In the genomic region with DNA sequence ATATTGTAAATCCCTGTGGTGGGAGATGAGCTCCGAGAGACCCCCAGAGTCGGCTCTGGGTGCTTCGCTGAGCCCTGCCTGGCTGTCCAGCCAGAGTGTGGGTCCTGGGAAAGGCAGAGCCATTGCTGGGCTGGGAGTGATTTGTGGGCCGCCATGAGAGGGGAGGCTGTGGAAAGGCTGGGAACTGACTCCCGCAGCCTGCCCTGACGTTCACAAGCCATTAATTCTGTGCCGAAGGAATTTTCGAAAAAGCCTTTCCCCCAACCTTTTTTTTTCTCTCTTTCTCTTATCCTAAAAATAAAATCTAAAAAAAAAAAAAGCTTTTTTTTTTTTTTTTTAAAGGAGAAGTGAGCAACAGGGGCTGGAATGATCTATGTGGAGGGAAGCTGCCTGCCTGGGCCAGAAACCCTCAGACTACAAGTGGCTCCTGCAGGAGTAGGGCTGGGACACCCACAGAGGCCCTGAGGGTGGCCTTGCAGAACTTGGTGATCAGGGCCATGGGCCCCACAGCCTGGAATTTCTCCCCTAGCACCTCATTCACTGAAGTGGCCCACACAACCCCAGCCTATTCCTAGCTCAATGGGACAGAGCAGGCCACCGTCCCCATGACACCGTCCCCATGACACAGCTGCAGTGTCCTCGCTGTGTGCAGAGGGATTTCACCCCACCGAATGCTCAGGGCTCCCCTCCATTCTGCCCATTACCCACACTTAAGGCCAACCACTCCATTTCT, we compare ENCODE assay signal across 11 mouse cellular contexts. TPM values are rescaled to one million over a fixed set of nuclear protein-coding genes. Genes with fewer than 3 reads are reported as not detected.
DNase-seq lines count a peak whose midpoint lies in the region; ATAC-seq and TF ChIP-seq lines count a peak whose summit lies in the region.
"Had no signal": no experiment of that assay in that cellular context is flagged by ENCODE, and none has a peak within 500 bp of the region (broad histone marks: within the 10 kb centered on the region; RNA-seq: fewer than 3 reads in every experiment).

No protein-coding gene starts in this region.

- H3K27me3 ChIP-seq in kidney, adult 2 months (replicated peaks; ENCODE audit: control insufficient read depth, insufficient read depth, low read length): no peaks in the 10 kb centered on the region
- no peaks in the 10 kb centered on the region for H3K27me3 ChIP-seq in embryonic facial prominence, embryonic 13.5 days
- H3K27me3 ChIP-seq in heart, postnatal 0 days (ENCODE audit: control insufficient read depth, insufficient read depth, low read length): no peaks in the 10 kb centered on the region; the same call in 1 of the 2 replicates

- H3K4me2 ChIP-seq in embryonic facial prominence, embryonic 13.5 days: peak overlapping the region; percentile 22; the same call in 1 of the 2 replicates
- H3K4me2 ChIP-seq in heart, postnatal 0 days (ENCODE audit: low read depth, low read length): peak overlapping the region; percentile 30
- H3K4me2 ChIP-seq: liver, embryonic 15.5 days had no signal

- ATAC-seq in embryonic facial prominence, embryonic 13.5 days (ENCODE audit: insufficient number of reproducible peaks, insufficient read depth, low FRiP score, low TSS enrichment, low read depth): no peak
- ATAC-seq in heart, postnatal 0 days (ENCODE audit: insufficient read depth, low read depth): no peak

- DNase-seq in kidney, adult 2 months: peak; percentile 51
- no peak for DNase-seq in kidney, adult 9 months
- DNase-seq in heart, postnatal 0 days (ENCODE audit: low spot score): no peak
- peak; percentile 64 for DNase-seq in lung, postnatal 36 days
- DNase-seq in right cerebral cortex, postnatal 14 days: no peak
- no peak for DNase-seq in retina, postnatal 1 day

- TF ChIP-seq EP300 in heart, postnatal 0 days (IDR thresholded peaks at IDR 0.05; ENCODE audit: low read depth): no peak

- no peaks in the 10 kb centered on the region for H3K36me3 ChIP-seq in kidney, adult 2 months (ENCODE audit: control insufficient read depth, insufficient read depth, low read length)
- no peaks in the 10 kb centered on the region for H3K36me3 ChIP-seq in embryonic facial prominence, embryonic 13.5 days
- peaks cover 15% of the 10 kb centered on the region for H3K36me3 ChIP-seq in heart, postnatal 0 days (replicated peaks; ENCODE audit: control insufficient read depth, insufficient read depth, low read length)
- H3K36me3 ChIP-seq: liver, embryonic 15.5 days had no signal

- no peaks in the 10 kb centered on the region for H3K9me3 ChIP-seq in embryonic facial prominence, embryonic 13.5 days
- no peaks in the 10 kb centered on the region for H3K9me3 ChIP-seq in heart, postnatal 0 days (replicated peaks; ENCODE audit: control insufficient read depth, low read length)
- H3K9me3 ChIP-seq: liver, embryonic 15.5 days had no signal

- WGBS in kidney, adult 2 months: 40% methylated on average over 12 of the region's 12 CpGs
- 50% methylated on average over 12 of the region's 12 CpGs for WGBS in embryonic facial prominence, embryonic 13.5 days
- 64% methylated on average over 12 of the region's 12 CpGs for WGBS in heart, postnatal 0 days

- H3K4me3 ChIP-seq in kidney, adult 2 months (ENCODE audit: insufficient read depth, low read depth, low read length): no peak overlapping the region
- H3K4me3 ChIP-seq in embryonic facial prominence, embryonic 13.5 days: no peak overlapping the region
- H3K4me3 ChIP-seq in heart, postnatal 0 days (ENCODE audit: low read depth, low read length): no peak overlapping the region
- H3K4me3 ChIP-seq: liver, embryonic 15.5 days had no signal

- H3K9ac ChIP-seq in embryonic facial prominence, embryonic 13.5 days: no peak overlapping the region
- H3K9ac ChIP-seq in heart, postnatal 0 days (replicated peaks; ENCODE audit: low read depth, low read length): no peak overlapping the region
- H3K9ac ChIP-seq: liver, embryonic 15.5 days had no signal

- TF ChIP-seq CTCF in kidney, adult 2 months (conservative IDR thresholded peaks at IDR 0.05; ENCODE audit: insufficient read depth, insufficient read length, low read depth, low read length): no peak
- TF ChIP-seq CTCF in heart, postnatal 0 days (IDR thresholded peaks at IDR 0.05; ENCODE audit: low read depth): no peak

- peaks cover 4% of the 10 kb centered on the region; the same call in 1 of the 2 replicates for H3K4me1 ChIP-seq in kidney, adult 2 months (ENCODE audit: control insufficient read depth, insufficient read depth, low read length)
- peaks cover 54% of the 10 kb centered on the region for H3K4me1 ChIP-seq in embryonic facial prominence, embryonic 13.5 days
- peaks cover 14% of the 10 kb centered on the region for H3K4me1 ChIP-seq in heart, postnatal 0 days (ENCODE audit: control insufficient read depth, insufficient read depth)

- peak overlapping the region; percentile 72 for H3K27ac ChIP-seq in kidney, adult 2 months (ENCODE audit: insufficient read depth, low read depth, low read length)
- H3K27ac ChIP-seq in embryonic facial prominence, embryonic 13.5 days: peak overlapping the region; percentile 81
- no peak overlapping the region for H3K27ac ChIP-seq in heart, postnatal 0 days (ENCODE audit: low read depth)
- H3K27ac ChIP-seq: liver, embryonic 15.5 days had no signal

- TF ChIP-seq POLR2A in kidney, adult 2 months (IDR thresholded peaks at IDR 0.05; ENCODE audit: low read depth, low read length): no peak

RNA-seq across cellular contexts. Expression of a gene that starts 11.3 kb away (rescaled TPM):
- polyA plus RNA-seq in kidney, adult 2 months (2012; rRNA removed): 54.2 and 60.2 TPM in 2 replicates
- polyA plus RNA-seq in embryonic facial prominence, embryonic 13.5 days (2015; fragmentation: Nextera tagmentation; extraction: Ambion mirVana): 25.2 and 40.3 TPM in 2 replicates
- total RNA-seq in heart, postnatal 0 days (2014; rRNA removed; ENCODE audit: low replicate concordance): 82.4 and 166 TPM in 2 replicates
- polyA plus RNA-seq in heart, postnatal 0 days (2015; fragmentation: Nextera tagmentation; extraction: Ambion mirVana): 28.1 and 37.7 TPM in 2 replicates

RNA-seq across cellular contexts. Expression of a gene that starts 38.7 kb away (rescaled TPM):
- not detected in 2 replicates for polyA plus RNA-seq in kidney, adult 2 months (2012; rRNA removed)
- not detected in 2 replicates for polyA plus RNA-seq in embryonic facial prominence, embryonic 13.5 days (2015; fragmentation: Nextera tagmentation; extraction: Ambion mirVana)
- total RNA-seq in heart, postnatal 0 days (2014; rRNA removed; ENCODE audit: low replicate concordance): not detected in 2 replicates
- not detected in 2 replicates for polyA plus RNA-seq in heart, postnatal 0 days (2015; fragmentation: Nextera tagmentation; extraction: Ambion mirVana)
- total RNA-seq: monocyte, adult 5-6 weeks had no signal
- polyA plus RNA-seq: cortical plate, adult 2 months; large intestine, adult 2 months; liver, embryonic 15.5 days had no signal

RNA-seq across cellular contexts. Expression of a gene that starts 51.9 kb away (rescaled TPM):
- polyA plus RNA-seq in kidney, adult 2 months (2012; rRNA removed): 0.66 and 0.96 TPM in 2 replicates
- 0.14 and 0.43 TPM in 2 replicates for polyA plus RNA-seq in embryonic facial prominence, embryonic 13.5 days (2015; fragmentation: Nextera tagmentation; extraction: Ambion mirVana)
- 1.3 TPM in 1 of 2 replicates, not detected in the other for total RNA-seq in heart, postnatal 0 days (2014; rRNA removed; ENCODE audit: low replicate concordance)
- 0.04 TPM in 1 of 2 replicates, not detected in the other for polyA plus RNA-seq in heart, postnatal 0 days (2015; fragmentation: Nextera tagmentation; extraction: Ambion mirVana)
- total RNA-seq: monocyte, adult 5-6 weeks had no signal
- polyA plus RNA-seq: liver, embryonic 15.5 days had no signal

Comparison
In these comparisons a context has a peak if more than half of its experiments do, and no peak if none do; other contexts are left out.
1. DNase-seq: peak in kidney, adult 2 months (single experiment) and lung, postnatal 36 days (single experiment); none in kidney, adult 9 months (single experiment), heart, postnatal 0 days (single experiment), right cerebral cortex, postnatal 14 days (single experiment) and retina, postnatal 1 day (single experiment).